Mouse (Mus musculus): ENCODE data around the gene Apold1.

The Apold1 gene

GRCm38 (mm10) chr6:134981231-134982062 lies at the start of gene Apold1:
Apold1 (plus strand) TSS chr6:134981718.
- peak; percentile 38 for DNase-seq (ENCODE audit: low read depth, low spot score)

- no peak for DNase-seq (ENCODE audit: low read depth, low spot score)
These were observed 48.9 kb upstream of the Apold1 start for GRCm38 (mm10) chr6:134932486-134933206.

GRCm38 (mm10) chr6:134933207-134933558 lies 48.3 kb upstream of the Apold1 start:
- DNase-seq (ENCODE audit: low read depth, low spot score) = no peak

- DNase-seq (ENCODE audit: low read depth, low spot score) = no peak
These were observed 47.2 kb upstream of the Apold1 start for GRCm38 (mm10) chr6:134934305-134934704.

GRCm38 (mm10) chr6:134939781-134940180 lies 41.7 kb upstream of the Apold1 start:
- no peak for DNase-seq (ENCODE audit: low read depth, low spot score)

- no peak for DNase-seq (ENCODE audit: low read depth, low spot score)
These were observed 37.6 kb upstream of the Apold1 start for GRCm38 (mm10) chr6:134943759-134944407.

- no peak for DNase-seq (ENCODE audit: low read depth, low spot score)
These were observed 35.5 kb upstream of the Apold1 start for GRCm38 (mm10) chr6:134946054-134946453.

- DNase-seq (ENCODE audit: low read depth, low spot score) = no peak
These were observed 34.7 kb upstream of the Apold1 start for GRCm38 (mm10) chr6:134946858-134947257.

- peak; percentile 88 for DNase-seq (ENCODE audit: low read depth, low spot score)
These were observed 34.0 kb upstream of the Apold1 start for GRCm38 (mm10) chr6:134947311-134948087.

GRCm38 (mm10) chr6:134948522-134949061 lies 32.9 kb upstream of the Apold1 start:
- no peak for DNase-seq (ENCODE audit: low read depth, low spot score)

GRCm38 (mm10) chr6:134949241-134949640 lies 32.3 kb upstream of the Apold1 start:
- no peak for DNase-seq (ENCODE audit: low read depth, low spot score)

- DNase-seq (ENCODE audit: low read depth, low spot score) = no peak
These were observed 30.2 kb upstream of the Apold1 start for GRCm38 (mm10) chr6:134951364-134951763.

GRCm38 (mm10) chr6:134953976-134954375 lies 27.5 kb upstream of the Apold1 start:
- DNase-seq (ENCODE audit: low read depth, low spot score) = peak; percentile 55

GRCm38 (mm10) chr6:134956388-134956787 lies 25.1 kb upstream of the Apold1 start:
- no peak for DNase-seq (ENCODE audit: low read depth, low spot score)

GRCm38 (mm10) chr6:134961286-134961685 lies 20.2 kb upstream of the Apold1 start:
- no peak for DNase-seq (ENCODE audit: low read depth, low spot score)

GRCm38 (mm10) chr6:134961858-134962517 lies 19.5 kb upstream of the Apold1 start:
- DNase-seq (ENCODE audit: low read depth, low spot score) = no peak

GRCm38 (mm10) chr6:134962518-134962893 lies 19.0 kb upstream of the Apold1 start:
- no peak for DNase-seq (ENCODE audit: low read depth, low spot score)

- DNase-seq (ENCODE audit: low read depth, low spot score) = no peak
These were observed 17.6 kb upstream of the Apold1 start for GRCm38 (mm10) chr6:134963910-134964309.

- DNase-seq (ENCODE audit: low read depth, low spot score) = no peak
These were observed 14.8 kb upstream of the Apold1 start for GRCm38 (mm10) chr6:134966681-134967080.

- no peak for DNase-seq (ENCODE audit: low read depth, low spot score)
These were observed 13.2 kb upstream of the Apold1 start for GRCm38 (mm10) chr6:134968326-134968725.

GRCm38 (mm10) chr6:134969498-134969897 lies 12.0 kb upstream of the Apold1 start:
- peak; percentile 29 for DNase-seq (ENCODE audit: low read depth, low spot score)
